8 mouse cellular contexts compared by ENCODE assay signal in genomic region chr9:21015571-21016130, GRCm38 (mm10). TPM values are rescaled to one million over a fixed set of nuclear protein-coding genes. Genes with fewer than 3 reads are reported as not detected.
DNase-seq lines count a peak whose midpoint lies in the region; ATAC-seq and TF ChIP-seq lines count a peak whose summit lies in the region.

Gene Icam1, plus strand, starts transcription at chr9:21015985.

- no peak for TF ChIP-seq CTCF in gastrocnemius, adult 2 months (IDR thresholded peaks at IDR 0.05)

- peak; percentile 21; the same call in 1 of the 2 replicates for ATAC-seq in hindbrain, embryonic 13.5 days (ENCODE audit: low FRiP score)
- peak; percentile 32; the same call in 1 of the 2 replicates for ATAC-seq in limb, embryonic 14.5 days (ENCODE audit: low FRiP score, low read depth)
- no peak for ATAC-seq in midbrain, embryonic 13.5 days

- peak within 1 kb of the TSS; percentile 45 for H3K4me2 ChIP-seq in hindbrain, embryonic 13.5 days
- peak within 1 kb of the TSS; percentile 65 for H3K4me2 ChIP-seq in limb, embryonic 14.5 days (replicated peaks; ENCODE audit: low read depth, low read length, severe bottlenecking)
- peak within 1 kb of the TSS; percentile 37 for H3K4me2 ChIP-seq in midbrain, embryonic 13.5 days (replicated peaks)

- TF ChIP-seq POLR2A in limb, embryonic 14.5 days (IDR thresholded peaks at IDR 0.05; ENCODE audit: borderline replicate concordance, extremely low read depth, insufficient read depth, insufficient read length): no peak

- WGBS in hindbrain, embryonic 13.5 days: under 1% methylated on average over 30 of the region's 30 CpGs
- 0% methylated on average over 28 of the region's 30 CpGs for WGBS in limb, embryonic 14.5 days
- WGBS in midbrain, embryonic 13.5 days: under 1% methylated on average over 30 of the region's 30 CpGs

- peak; percentile 83 for DNase-seq in A20 (ENCODE audit: low read depth, low spot score)
- peak; percentile 54 to 73 for DNase-seq in adrenal gland, adult 18-20 months (ENCODE audit: low spot score in 2 of 2)
- DNase-seq in gastrocnemius, adult 2 months: peak; percentile 73
- DNase-seq in limb, embryonic 14.5 days (ENCODE audit: low spot score): no peak
- peak; percentile 79 for DNase-seq in testis, postnatal 10 days (ENCODE audit: low spot score)
- DNase-seq in cerebellum, postnatal 36 days: no peak

- peak within 1 kb of the TSS; percentile 73 for H3K27ac ChIP-seq in gastrocnemius, adult 2 months
- no peak within 1 kb of the TSS for H3K27ac ChIP-seq in hindbrain, embryonic 13.5 days
- H3K27ac ChIP-seq in limb, embryonic 14.5 days (replicated peaks; ENCODE audit: low read depth, low read length): no peak within 1 kb of the TSS
- no peak within 1 kb of the TSS for H3K27ac ChIP-seq in midbrain, embryonic 13.5 days

- peak within 1 kb of the TSS; percentile 58; the same call in 1 of the 2 replicates for H3K9ac ChIP-seq in hindbrain, embryonic 13.5 days
- peak within 1 kb of the TSS; percentile 48 for H3K9ac ChIP-seq in limb, embryonic 14.5 days (ENCODE audit: low read depth, low read length, severe bottlenecking)
- H3K9ac ChIP-seq in midbrain, embryonic 13.5 days (replicated peaks): 0 out of 2 replicates have a peak within 1 kb of the TSS, but pooled peaks have one; percentile 20

- peak within 1 kb of the TSS; percentile 74 for H3K4me3 ChIP-seq in gastrocnemius, adult 2 months
- H3K4me3 ChIP-seq in hindbrain, embryonic 13.5 days: peak within 1 kb of the TSS; percentile 25
- H3K4me3 ChIP-seq in limb, embryonic 14.5 days (replicated peaks; ENCODE audit: low read length): peak within 1 kb of the TSS; percentile 41
- peak within 1 kb of the TSS; percentile 4 for H3K4me3 ChIP-seq in midbrain, embryonic 13.5 days (replicated peaks)

- no peaks in the 10 kb centered on the region for H3K9me3 ChIP-seq in hindbrain, embryonic 13.5 days
- no peaks in the 10 kb centered on the region for H3K9me3 ChIP-seq in limb, embryonic 14.5 days (ENCODE audit: control insufficient read depth, low read length)
- H3K9me3 ChIP-seq in midbrain, embryonic 13.5 days: no peaks in the 10 kb centered on the region

- intact Hi-C loops in gastrocnemius, adult 2 months (cut with DNase I): no loop called here

- no peaks in the 10 kb centered on the region for H3K36me3 ChIP-seq in hindbrain, embryonic 13.5 days
- no peaks in the 10 kb centered on the region for H3K36me3 ChIP-seq in limb, embryonic 14.5 days (ENCODE audit: control insufficient read depth, insufficient read depth, low read length)
- H3K36me3 ChIP-seq in midbrain, embryonic 13.5 days: no peaks in the 10 kb centered on the region

- H3K4me1 ChIP-seq in hindbrain, embryonic 13.5 days (replicated peaks): peaks cover 15% of the 10 kb centered on the region
- 0 out of 2 replicates have a peak, but pooled peaks cover 8% of the 10 kb centered on the region for H3K4me1 ChIP-seq in limb, embryonic 14.5 days (ENCODE audit: control insufficient read depth, insufficient read depth, low read length)
- H3K4me1 ChIP-seq in midbrain, embryonic 13.5 days (replicated peaks): peaks cover 10% of the 10 kb centered on the region

- peaks cover 76% of the 10 kb centered on the region for H3K27me3 ChIP-seq in hindbrain, embryonic 13.5 days
- peaks cover 33% of the 10 kb centered on the region for H3K27me3 ChIP-seq in limb, embryonic 14.5 days (ENCODE audit: control insufficient read depth, insufficient read depth, low read length)
- peaks cover 66% of the 10 kb centered on the region for H3K27me3 ChIP-seq in midbrain, embryonic 13.5 days

RNA-seq across cellular contexts. Expression of gene Icam1, which starts in this region (rescaled TPM):
- 10 to 100 TPM in 1 of 2 experiments, 1 to 10 TPM in 1; 9.0 to 31.8 TPM for total RNA-seq in adrenal gland, adult 18-20 months (2021)
- total RNA-seq in gastrocnemius, adult 2 months (2021): 1 to 10 TPM; 1.7 to 1.9 TPM
- polyA plus RNA-seq in hindbrain, embryonic 13.5 days (2015; fragmentation: Nextera tagmentation; extraction: Ambion mirVana): 3.4 and 4.4 TPM in 2 replicates
- polyA plus RNA-seq in limb, embryonic 14.5 days (2012; rRNA removed): 15.5 and 16.6 TPM in 2 replicates
- polyA plus RNA-seq in limb, embryonic 14.5 days (2014; fragmentation: Nextera tagmentation; extraction: Ambion mirVana): 18.3 and 21.2 TPM in 2 replicates
- polyA plus RNA-seq in midbrain, embryonic 13.5 days (2015; fragmentation: Nextera tagmentation; extraction: Ambion mirVana): 2.9 and 3.9 TPM in 2 replicates

Comparison
In these comparisons a context has a peak if more than half of its experiments do, and no peak if none do; other contexts are left out.
1. DNase-seq: peak in A20 (single experiment), adrenal gland, adult 18-20 months (2 of 2), gastrocnemius, adult 2 months (single experiment) and testis, postnatal 10 days (single experiment); none in limb, embryonic 14.5 days (single experiment) and cerebellum, postnatal 36 days (0 of 2).
2. H3K4me3 ChIP-seq: peak in every context shown above with its lines; median percentile 74 in gastrocnemius, adult 2 months; 41 in limb, embryonic 14.5 days; 25 in hindbrain, embryonic 13.5 days; 4 in midbrain, embryonic 13.5 days.
3. Peak in every context shown above with its lines, with median percentiles within 50 percentile points of each other: H3K4me2 ChIP-seq and H3K9ac ChIP-seq.